Mouse (Mus musculus) thymus, postnatal 0 days (tissue): ENCODE measurements around the gene Gm49405. TPM values are rescaled to one million over a fixed set of nuclear protein-coding genes. Genes with fewer than 3 reads are reported as not detected.
A peak's percentile ranks its signal among the peaks of the same experiment; 100 is the strongest.
"Not testable (repeated sequence)": the region's sequence is repeated elsewhere in the genome, so short reads cannot be mapped to it uniquely, and the experiment has no call there.

ENCODE experiments used
- DNase-seq: peaks from one replicate; pipeline ENCODE4 v3.0.0-alpha.2; 2015; ENCODE audit warnings: low spot score
- polyA plus RNA-seq: library from polyadenylated mRNA; unstranded; fragments of >200 nt; fragmentation: Nextera tagmentation; extraction: Ambion mirVana; gene quantifications from 2 replicates; pipeline ENCODE4 v1.2.1, GENCODE M21; 2015

The Gm49405 gene
- polyA plus RNA-seq, 1 experiment from 2014 or later = 1.6 TPM

DNA sequence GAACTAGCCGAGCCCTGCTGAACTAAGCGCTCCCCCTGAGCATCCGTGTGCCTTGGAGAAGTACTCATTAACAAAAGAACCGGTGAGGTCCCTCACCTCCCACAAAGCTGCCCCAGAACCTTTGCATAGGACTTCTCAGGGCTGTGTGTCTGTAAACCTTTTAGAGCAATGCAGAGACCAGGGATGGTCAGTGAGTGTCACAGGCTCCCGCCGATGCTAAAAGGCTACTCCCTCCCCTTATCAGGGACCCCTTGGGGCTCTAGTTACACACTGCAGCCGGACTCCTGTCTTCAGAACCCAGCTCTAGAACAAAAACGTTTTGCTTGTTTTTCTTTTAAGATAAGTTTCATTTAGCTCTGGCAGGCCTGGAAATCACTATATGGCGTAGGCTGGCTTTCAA, 12.6 kb downstream of the Gm49405 start:
- DNase-seq = no peak

DNA sequence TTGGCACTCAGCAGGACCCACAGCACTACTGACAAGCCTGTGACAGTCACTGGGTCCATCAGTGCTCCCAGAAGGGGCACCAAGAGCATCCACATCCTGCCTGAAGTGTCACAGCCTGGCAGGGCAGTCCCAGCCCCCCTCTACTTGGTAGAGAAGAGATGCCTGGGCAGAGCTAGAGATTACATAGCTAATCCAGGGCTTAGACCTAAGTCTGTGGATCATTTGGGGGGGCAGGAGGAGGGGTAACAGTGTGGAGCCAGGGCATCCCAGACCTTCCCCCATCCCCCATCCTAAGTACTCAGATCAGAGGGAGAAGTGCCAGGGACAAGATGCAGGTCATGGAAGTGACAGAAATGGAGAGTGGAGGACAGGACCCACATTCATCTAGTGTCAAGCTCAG, 14.4 kb downstream of the Gm49405 start:
- no peak for DNase-seq

DNA sequence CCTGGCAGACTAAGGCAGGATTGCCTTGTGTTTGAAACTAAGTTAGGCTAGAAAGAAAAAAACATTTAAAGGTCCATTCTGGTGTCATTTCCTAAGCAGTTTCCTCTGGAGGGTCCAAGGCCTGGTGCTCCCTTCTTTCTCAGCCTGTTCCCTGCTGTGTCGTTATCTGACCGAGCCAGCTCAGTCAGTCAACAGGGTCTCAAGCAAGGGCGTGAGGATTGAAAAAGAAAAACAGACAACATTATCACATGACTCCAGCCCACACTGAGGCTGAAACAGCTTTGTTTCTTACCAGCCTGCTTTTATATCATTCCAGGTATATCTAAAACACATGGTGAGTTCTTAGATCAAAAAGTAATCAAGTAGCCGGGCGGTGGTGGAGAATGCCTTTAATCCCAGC, 15.2 kb downstream of the Gm49405 start:
- DNase-seq = no peak

DNA sequence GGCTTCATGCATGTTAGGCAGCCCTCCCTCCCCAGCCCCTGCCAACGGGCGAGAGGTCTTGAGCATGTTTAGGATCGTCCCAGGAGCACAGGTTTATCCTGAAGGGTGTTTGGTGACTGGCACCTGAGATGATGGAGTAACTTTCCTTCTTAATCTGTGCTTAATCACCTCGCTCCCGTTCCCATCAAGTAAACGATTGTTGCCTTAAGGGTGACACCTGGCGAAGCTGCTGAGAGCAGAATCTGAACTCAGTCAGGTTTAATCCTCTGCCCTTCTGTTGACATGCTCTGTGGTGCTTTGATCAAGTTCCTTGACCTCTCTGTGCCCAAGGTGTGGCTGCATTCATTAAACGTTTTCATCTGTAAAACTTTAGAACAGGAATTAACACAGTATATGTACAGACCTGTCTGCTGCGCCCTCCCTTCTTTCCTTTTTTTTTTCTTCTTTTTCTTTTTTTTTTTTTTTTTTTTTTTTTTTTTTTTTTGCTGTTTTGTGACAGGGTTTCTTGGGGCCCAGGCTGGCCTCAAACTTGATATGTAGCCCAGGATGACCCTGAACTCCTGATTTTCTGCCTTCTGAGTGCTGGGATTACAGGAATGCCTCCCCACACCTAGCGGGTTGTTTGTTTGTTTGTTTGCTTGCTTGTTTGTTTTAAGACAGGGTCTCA, 17.6 kb downstream of the Gm49405 start:
- DNase-seq = no peak

- peak; percentile 73 for DNase-seq
These were observed 18.5 kb downstream of the Gm49405 start for GRCm38 (mm10) chr19:4018743-4019583.

DNA sequence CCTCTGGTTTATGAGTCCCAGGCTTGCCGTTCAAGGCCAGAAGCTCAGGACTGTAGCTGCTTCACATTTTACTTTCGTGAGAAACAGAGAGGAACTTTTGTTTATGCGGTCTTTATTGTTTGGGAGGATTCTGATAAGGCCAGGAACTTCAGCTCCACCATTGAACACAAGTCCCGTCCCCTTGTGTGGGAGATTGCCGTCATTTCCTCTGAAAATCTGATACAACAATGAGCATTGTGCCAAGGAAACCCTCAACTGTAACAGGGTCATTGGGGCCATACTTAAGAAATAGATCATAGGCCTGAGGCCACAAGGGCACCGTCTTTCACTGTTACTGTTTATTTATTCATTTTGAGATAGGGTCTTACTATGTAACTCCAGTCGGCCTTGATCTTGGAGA, 22.8 kb downstream of the Gm49405 start:
- DNase-seq = no peak

GRCm38 (mm10) chr19:4027576-4027975, 27.1 kb downstream of the Gm49405 start:
- no peak for DNase-seq

DNA sequence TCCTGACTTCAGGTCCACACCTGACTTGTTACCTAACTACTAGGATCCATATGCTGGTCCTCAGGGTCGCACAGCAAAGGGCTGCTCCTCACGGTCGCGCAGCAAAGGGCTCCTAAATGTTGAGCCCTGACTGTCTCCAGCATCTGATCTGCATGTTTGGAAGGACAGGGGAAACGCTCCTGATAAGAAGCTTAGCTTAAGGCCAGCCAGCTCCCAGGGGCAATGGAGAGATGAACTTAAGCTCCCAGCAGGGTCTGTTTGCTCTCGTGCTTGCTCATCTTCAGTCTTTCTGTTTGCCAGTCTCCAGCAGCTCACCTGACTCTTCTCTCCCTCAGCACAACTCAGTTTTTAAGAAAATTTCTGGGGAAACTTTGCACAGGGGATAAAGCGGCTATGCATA, 32.2 kb downstream of the Gm49405 start:
- no peak for DNase-seq

GRCm38 (mm10) chr19:4033298-4033697, 32.9 kb downstream of the Gm49405 start:
- no peak for DNase-seq

DNA sequence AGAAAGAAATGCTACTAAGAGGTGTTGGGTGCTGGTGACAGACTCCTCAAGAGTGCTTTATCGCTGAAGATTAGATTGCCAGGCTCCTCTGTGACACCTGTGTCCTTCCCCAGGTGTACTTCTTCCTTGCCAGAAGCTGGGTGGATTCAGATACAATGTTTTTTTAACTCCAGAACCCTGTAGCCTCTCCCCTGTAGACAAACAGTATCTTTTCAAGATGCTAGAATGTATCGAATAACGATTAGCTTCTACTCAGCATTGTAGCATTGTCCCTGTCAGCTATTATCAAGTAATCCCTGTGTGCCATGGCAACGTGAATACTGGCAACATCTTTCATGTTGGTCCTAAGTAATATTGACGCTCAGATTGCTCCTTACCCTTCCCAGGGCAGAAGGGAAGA, 33.3 kb downstream of the Gm49405 start:
- no peak for DNase-seq

- no peak for DNase-seq
These were observed 36.1 kb downstream of the Gm49405 start for GRCm38 (mm10) chr19:4036327-4037045.

GRCm38 (mm10) chr19:4037154-4037787, 36.8 kb downstream of the Gm49405 start:
- DNase-seq = not testable (repeated sequence)

- DNase-seq = peak; percentile 88
These were observed 37.4 kb downstream of the Gm49405 start, which contains the start of gene Gstp1 for GRCm38 (mm10) chr19:4037788-4038232. Gene Gstp1 (minus strand): TSS chr19:4037985.

- DNase-seq = not testable (repeated sequence)
These were observed 40.5 kb downstream of the Gm49405 start for GRCm38 (mm10) chr19:4040941-4041340.

GRCm38 (mm10) chr19:4041500-4041899, 41.1 kb downstream of the Gm49405 start:
- DNase-seq = not testable (repeated sequence)

DNA sequence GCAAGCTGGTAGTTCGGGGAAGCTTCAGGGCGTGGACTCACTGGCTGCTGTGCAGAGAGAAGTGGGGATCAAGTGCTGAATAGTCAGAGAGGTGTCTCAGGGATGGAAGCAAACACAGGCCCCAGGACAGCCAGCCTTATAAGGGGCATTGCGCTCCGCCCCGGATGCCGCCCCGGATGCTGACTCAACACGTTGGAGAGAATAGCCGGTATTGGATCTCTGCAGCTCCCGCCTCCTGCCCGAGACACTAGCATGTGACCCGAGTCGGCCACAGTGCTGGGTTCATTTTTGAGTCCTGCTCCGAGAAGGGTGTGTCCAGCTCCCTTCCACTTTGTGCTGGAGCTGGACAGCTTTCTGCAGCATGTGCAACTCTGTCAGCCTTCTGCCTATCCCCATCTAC, 41.7 kb downstream of the Gm49405 start:
- DNase-seq = no peak

DNA sequence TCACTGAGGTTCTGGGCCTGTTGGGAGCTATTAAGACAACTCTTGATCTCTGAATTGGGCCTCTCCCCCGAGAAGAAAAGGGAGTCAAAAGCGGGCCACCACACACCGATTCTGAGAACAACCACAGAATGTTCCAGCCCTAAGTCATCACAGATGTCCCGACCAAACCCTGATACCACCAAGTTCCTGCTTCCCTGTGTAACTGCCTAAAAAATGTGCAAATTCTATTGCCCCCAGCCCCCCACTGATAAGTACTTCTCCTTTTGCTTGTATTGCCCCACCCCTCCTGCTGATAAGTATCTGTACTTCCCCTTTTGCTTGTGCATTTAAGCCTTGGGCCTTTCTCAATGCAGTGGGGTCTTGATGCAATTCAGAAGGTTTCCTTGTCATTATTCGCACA, 43.7 kb downstream of the Gm49405 start:
- not testable (repeated sequence) for DNase-seq

GRCm38 (mm10) chr19:4045966-4046865, 45.8 kb downstream of the Gm49405 start, which contains the start of gene Gstp2:
Gene Gstp2 (minus strand): TSS chr19:4046023.
- DNase-seq = no peak

- no peak for DNase-seq
These were observed 46.4 kb downstream of the Gm49405 start for GRCm38 (mm10) chr19:4046866-4047254.

GRCm38 (mm10) chr19:4047859-4048258, 47.4 kb downstream of the Gm49405 start:
- DNase-seq = peak; percentile 84
